Mouse (Mus musculus): ENCODE measurements around the gene Gjb1.

DNA sequence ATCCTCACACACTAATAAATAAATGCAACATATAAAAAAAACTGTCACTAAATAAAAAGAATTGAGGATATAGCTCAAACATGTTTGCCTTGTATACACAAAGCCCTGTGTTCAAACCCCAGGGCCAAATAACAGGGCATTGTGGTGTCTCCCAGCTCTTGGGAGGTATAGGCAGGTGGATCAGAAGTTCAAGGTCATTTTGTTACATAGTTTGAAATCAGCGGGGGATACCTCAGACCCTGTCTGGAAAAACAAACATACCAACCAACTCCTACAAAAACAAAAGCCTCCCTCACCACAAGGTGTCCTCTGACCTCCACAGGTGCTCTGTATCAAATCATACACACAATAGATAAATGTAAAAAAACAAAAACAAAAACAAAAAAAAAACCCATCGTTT lies 18.2 kb downstream of the Gjb1 start:
- no peak for TF ChIP-seq POLR2A (IDR thresholded peaks at IDR 0.05; ENCODE audit: control insufficient read depth, low read depth, low read length)
- TF ChIP-seq CTCF (IDR thresholded peaks at IDR 0.05; ENCODE audit: control insufficient read depth, insufficient read depth, insufficient replicate concordance, low read depth, low read length) = no peak

Measured in testis, adult 2 months (tissue).